Mouse (Mus musculus): ENCODE results near the gene Olfr790.

Olfr790 gene

GRCm38 (mm10) chr10:129498192-129498591 is at the start of gene Olfr790:
Gene Olfr790, plus strand, starts transcription at chr10:129498492.
- CTCF ChIA-PET, result no interaction called here

GRCm38 (mm10) chr10:129461562-129461961 is 36.7 kb upstream of the Olfr790 start, which contains the start of gene Olfr787:
Gene Olfr787, plus strand, starts transcription at chr10:129461862.
- CTCF ChIA-PET, result no interaction called here

DNA sequence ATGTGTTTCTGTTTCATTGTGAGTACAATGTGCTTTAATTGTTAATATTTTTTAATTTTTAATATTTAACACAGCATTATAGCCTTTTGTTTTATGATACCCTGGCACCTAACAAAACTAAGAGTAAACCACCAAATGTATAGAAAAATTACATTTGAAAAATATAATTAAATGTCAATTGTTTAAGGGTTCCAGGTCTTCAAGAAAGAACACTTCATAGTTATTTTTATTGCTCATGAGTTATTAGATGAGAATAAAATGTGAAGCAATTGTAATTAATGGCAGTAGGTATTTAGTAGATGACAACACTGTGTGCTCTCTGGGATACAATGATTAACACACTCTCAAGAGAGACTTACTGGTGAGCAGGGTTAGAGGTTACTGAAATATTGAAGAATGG is 27.6 kb upstream of the Olfr790 start, which contains the start of gene Olfr788:
TSS of gene Olfr788 (plus strand) at position 301 of the 400 bp plus-strand sequence.
- CTCF ChIA-PET, result no interaction called here

DNA sequence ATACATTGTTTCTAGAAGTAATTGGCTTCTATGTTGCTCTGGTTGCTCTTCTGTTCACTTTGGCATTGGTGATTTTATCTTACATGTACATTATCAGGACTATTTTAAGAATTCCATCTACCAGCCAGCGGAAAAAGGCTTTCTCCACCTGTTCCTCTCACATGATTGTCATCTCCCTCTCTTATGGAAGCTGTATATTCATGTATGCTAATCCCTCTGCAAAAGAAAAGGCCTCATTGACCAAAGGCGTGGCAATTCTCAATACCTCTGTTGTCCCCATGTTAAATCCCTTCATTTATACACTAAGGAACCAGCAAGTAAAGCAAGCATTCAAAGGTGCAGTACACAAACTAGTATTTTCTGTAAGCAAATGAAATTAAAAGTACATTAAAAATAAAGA is 25.0 kb upstream of the Olfr790 start:
- CTCF ChIA-PET, result no interaction called here

- CTCF ChIA-PET, result no interaction called here
Measured at GRCm38 (mm10) chr10:129473723-129474122, 24.6 kb upstream of the Olfr790 start.

- CTCF ChIA-PET, result no interaction called here
Measured at GRCm38 (mm10) chr10:129484452-129484851, 13.8 kb upstream of the Olfr790 start, which contains the start of gene Olfr789. Gene Olfr789, plus strand, starts transcription at chr10:129484752.

- CTCF ChIA-PET, result no interaction called here
Measured at GRCm38 (mm10) chr10:129490101-129490500, 8.2 kb upstream of the Olfr790 start.

DNA sequence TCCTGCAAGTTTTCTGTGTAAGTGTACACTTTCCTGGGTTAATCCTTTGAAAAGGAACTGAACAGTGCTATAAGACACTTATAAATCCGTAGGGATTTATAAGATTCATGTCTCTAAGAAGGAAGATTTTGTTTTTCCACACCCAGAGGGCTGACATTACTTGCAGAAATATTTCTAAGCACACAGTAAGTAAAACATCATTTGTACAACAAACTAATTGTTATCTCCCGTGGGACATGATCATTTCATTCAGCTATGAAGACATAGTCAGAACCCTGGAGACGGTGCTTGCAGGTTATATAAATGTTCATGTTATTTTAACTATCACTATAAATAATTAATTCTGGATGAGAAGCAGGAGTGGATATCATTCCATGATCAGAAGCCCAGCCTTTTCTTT is 23.2 kb downstream of the Olfr790 start, which contains the start of gene Olfr791:
TSS of gene Olfr791 (plus strand) at position 301 of the 400 bp plus-strand sequence.
- CTCF ChIA-PET, result no interaction called here

DNA sequence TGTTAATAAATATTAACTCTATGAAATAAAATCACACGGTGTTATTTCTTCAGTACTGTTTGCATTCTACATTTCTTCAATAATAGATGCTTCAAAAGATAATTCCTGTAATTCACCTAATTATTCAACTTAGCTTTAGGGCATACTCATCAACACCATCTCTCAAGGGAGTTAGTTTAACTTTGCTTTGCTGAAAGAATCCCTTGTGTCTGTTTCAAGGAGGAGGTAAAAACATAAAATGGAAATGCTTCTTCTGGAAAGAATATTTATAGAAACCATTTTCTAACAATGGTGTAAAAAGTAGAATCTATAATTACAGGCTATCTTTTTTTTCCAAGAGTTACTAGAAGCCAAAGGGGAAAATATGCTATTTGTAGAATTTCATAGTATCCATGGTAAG is 40.6 kb downstream of the Olfr790 start, which contains the start of gene Olfr792:
TSS of gene Olfr792 (plus strand) at position 301 of the 400 bp plus-strand sequence.
- CTCF ChIA-PET, result no interaction called here

DNA sequence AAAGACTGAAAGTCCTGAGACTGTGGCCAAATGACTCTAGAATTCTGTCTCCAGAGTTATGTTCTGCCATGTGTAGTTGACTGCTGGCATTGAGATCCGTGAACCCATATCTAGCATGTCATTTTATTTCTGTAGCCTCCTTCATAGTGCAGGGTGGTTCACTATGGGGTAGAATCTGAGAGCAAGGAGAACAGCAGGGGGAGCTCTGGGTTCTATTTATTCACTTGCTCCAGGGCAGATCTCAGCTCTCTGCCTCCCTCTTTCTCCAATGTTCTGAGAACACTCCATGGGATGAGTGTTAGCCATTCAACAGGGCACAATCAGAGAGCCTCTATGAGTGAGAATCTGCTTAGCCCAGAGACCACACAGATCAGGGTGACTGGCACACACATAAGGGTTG is 51.1 kb downstream of the Olfr790 start:
- CTCF ChIA-PET, result no interaction called here
